Mouse (Mus musculus): ENCODE results near the gene Ap1g1. TPM values are rescaled to one million over a fixed set of nuclear protein-coding genes. Genes with fewer than 3 reads are reported as not detected.

The Ap1g1 gene
- polyA plus RNA-seq, 1 experiment from 2014 or later = 26.6 TPM

DNA sequence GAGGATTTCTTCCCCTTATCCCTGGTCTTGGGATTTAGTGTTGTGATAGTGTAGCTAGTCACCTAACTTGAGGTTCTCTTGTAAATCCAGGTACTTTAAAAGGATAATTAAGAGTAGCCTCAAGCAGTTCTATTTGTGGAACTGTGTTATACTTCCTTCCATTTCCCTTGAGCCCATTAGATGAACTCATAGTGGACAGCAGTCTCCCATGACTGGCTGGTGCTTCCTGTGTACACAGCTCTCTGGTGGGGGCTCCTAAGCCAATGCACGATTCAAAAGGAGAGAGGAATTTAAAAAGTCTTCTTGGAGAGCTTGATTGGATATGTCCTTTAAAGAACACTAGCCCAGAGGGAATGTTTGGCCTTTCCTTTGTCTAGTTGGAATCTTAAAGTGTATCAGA, 39.6 kb downstream of the Ap1g1 start:
- H3K4me2 ChIP-seq = no peak overlapping the region
- no peak for ATAC-seq (ENCODE audit: extremely low read depth, insufficient number of reproducible peaks, low FRiP score, low TSS enrichment)
- H3K9me3 ChIP-seq = no peaks in the 10 kb centered on the region
- no peak overlapping the region for H3K9ac ChIP-seq
- H3K27ac ChIP-seq (replicated peaks) = peak overlapping the region; percentile 55
- H3K27me3 ChIP-seq (replicated peaks) = no peaks in the 10 kb centered on the region
- no peak overlapping the region for H3K4me3 ChIP-seq
- H3K36me3 ChIP-seq = peaks cover 19% of the 10 kb centered on the region; the same call in 1 of the 2 replicates
- WGBS = 30% methylated on average over 1 of the region's 1 CpGs
- H3K4me1 ChIP-seq = peaks cover 24% of the 10 kb centered on the region

DNA sequence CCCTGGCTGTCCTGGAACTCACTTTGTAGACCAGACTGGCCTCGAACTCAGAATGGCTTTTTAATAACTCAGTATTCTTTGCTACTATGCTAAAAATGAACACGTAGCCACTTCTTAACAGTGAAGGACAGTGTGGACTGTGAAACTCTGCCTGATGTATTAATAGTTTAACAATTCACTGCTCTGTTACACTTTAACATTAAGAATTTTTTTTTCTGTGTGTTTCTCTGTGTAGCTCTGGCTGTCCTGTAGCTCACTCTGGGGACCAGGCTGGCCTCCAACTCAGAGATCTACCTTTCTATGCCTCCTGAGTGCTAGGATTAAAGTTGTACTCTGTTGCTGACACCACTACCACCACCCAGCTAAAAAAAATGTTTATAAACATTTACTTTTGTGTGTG, 45.2 kb downstream of the Ap1g1 start:
- no peak overlapping the region for H3K4me3 ChIP-seq
- H3K36me3 ChIP-seq = peaks cover 43% of the 10 kb centered on the region
- peaks cover 4% of the 10 kb centered on the region; the same call in 1 of the 2 replicates for H3K4me1 ChIP-seq
- H3K4me2 ChIP-seq = no peak overlapping the region
- H3K27me3 ChIP-seq (replicated peaks) = no peaks in the 10 kb centered on the region
- no peak overlapping the region for H3K27ac ChIP-seq (replicated peaks)
- 92% methylated on average over 2 of the region's 2 CpGs for WGBS
- no peak for ATAC-seq (ENCODE audit: extremely low read depth, insufficient number of reproducible peaks, low FRiP score, low TSS enrichment)
- H3K9me3 ChIP-seq = no peaks in the 10 kb centered on the region
- H3K9ac ChIP-seq = no peak overlapping the region

DNA sequence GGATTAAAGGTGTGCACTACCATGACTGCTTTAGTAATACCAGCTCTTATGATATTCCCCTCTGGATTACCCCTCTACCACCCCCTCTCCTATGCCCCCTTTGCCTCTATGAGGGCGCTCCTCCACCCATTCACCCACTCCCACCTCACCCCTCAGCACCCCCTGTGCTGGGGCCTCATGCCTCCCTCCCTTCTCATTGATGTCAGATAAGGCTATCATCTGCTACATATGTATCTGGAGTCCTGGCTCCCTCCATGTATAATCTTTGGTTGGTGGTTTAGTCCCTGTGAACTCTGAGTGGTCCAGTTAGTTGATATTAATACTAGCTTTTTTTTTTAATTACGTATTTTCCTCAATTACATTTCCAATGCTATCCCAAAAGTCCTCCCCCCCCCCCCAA, 61.5 kb downstream of the Ap1g1 start:
- ATAC-seq (ENCODE audit: extremely low read depth, insufficient number of reproducible peaks, low FRiP score, low TSS enrichment) = no peak
- Histone ChIP-seq H3K27ac (replicated peaks) (no peak overlapping the region), H3K27me3 (replicated peaks) (no peaks in the 10 kb centered on the region), H3K4me3 (no peak overlapping the region), H3K9ac (no peak overlapping the region), H3K4me2 (no peak overlapping the region), H3K9me3 (no peaks in the 10 kb centered on the region), H3K4me1 (no peaks in the 10 kb centered on the region), H3K36me3 (peaks cover 79% of the 10 kb centered on the region)
- WGBS = 89% methylated on average over 2 of the region's 2 CpGs

DNA sequence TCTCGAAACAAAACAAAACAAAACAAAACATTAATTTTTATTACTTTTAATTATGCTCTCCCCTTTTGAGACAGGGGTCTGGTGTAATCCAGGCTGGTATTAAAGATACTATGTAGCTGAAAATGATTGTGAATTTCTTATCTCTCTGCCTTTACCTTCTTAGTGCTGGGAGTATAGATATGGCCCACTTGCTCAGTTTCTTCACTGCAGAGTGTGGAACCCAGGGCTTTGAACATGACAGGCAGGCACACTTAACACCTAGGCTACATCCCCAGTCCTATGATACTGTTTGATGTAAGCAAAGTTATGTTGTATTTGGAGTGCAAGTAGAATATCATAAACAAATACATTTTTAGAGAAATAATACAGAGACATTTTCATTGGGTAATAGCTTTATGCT, 64.1 kb downstream of the Ap1g1 start:
- H3K9me3 ChIP-seq = no peaks in the 10 kb centered on the region
- H3K9ac ChIP-seq = no peak overlapping the region
- H3K27me3 ChIP-seq (replicated peaks) = no peaks in the 10 kb centered on the region
- H3K27ac ChIP-seq (replicated peaks) = no peak overlapping the region
- H3K36me3 ChIP-seq = peaks cover 80% of the 10 kb centered on the region
- H3K4me2 ChIP-seq = no peak overlapping the region
- peaks cover 6% of the 10 kb centered on the region for H3K4me1 ChIP-seq
- no peak for ATAC-seq (ENCODE audit: extremely low read depth, insufficient number of reproducible peaks, low FRiP score, low TSS enrichment)
- 94% methylated on average over 1 of the region's 1 CpGs for WGBS
- no peak overlapping the region for H3K4me3 ChIP-seq

DNA sequence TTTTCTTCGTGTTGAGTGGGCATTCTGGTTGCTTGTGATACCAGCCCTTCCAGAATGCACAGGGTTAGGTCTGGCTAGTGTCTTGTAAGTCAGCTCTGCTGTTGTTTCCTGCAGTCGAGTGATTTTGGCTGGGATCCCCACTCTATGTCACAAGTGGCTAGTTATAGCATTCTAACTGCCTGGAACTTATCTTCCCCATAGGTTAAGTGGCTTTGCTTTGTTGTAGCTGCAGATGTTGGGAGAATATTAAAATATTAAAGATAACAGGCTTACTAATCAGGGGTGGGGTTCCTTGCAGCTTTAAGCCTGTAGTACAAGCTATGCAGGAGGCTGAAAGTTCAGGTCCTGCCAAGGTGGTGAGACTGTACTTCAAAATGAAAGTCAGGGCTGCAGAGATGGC, 69.5 kb downstream of the Ap1g1 start:
- peak overlapping the region; percentile 24 for H3K4me2 ChIP-seq
- 38% methylated on average over 2 of the region's 2 CpGs for WGBS
- no peak for ATAC-seq (ENCODE audit: extremely low read depth, insufficient number of reproducible peaks, low FRiP score, low TSS enrichment)
- peaks cover 21% of the 10 kb centered on the region for H3K4me1 ChIP-seq
- peak overlapping the region; percentile 24; the same call in 1 of the 2 replicates for H3K9ac ChIP-seq
- H3K36me3 ChIP-seq = peaks cover 85% of the 10 kb centered on the region
- no peaks in the 10 kb centered on the region for H3K9me3 ChIP-seq
- H3K27ac ChIP-seq (replicated peaks) = peak overlapping the region; percentile 80
- no peaks in the 10 kb centered on the region for H3K27me3 ChIP-seq (replicated peaks)
- no peak overlapping the region for H3K4me3 ChIP-seq

DNA sequence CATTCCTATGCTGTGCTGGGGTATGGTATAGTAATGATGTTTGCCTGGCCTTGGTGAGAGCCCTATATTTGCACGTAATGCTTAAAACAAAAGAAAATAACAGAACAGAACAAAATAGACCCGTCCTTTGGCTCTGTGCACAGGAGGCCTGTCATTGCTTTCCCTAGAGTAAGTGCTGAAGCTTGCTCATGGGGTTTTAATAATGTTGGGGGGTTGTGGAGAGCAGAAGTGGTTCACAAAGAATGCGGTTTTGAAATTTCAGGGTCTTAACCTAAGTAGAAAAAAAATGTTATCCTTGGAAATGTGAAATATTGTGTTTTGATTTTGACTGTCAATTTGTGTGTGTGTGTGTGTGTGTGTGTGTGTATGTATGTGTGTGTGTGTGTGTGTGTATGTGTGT, 70.6 kb downstream of the Ap1g1 start:
- Histone ChIP-seq H3K4me2 (no peak overlapping the region), H3K27me3 (replicated peaks) (no peaks in the 10 kb centered on the region), H3K4me1 (peaks cover 21% of the 10 kb centered on the region), H3K36me3 (peaks cover 84% of the 10 kb centered on the region), H3K27ac (replicated peaks) (no peak overlapping the region), H3K9me3 (no peaks in the 10 kb centered on the region), H3K9ac (no peak overlapping the region), H3K4me3 (no peak overlapping the region)
- no peak for ATAC-seq (ENCODE audit: extremely low read depth, insufficient number of reproducible peaks, low FRiP score, low TSS enrichment)
- 93% methylated on average over 3 of the region's 3 CpGs for WGBS

DNA sequence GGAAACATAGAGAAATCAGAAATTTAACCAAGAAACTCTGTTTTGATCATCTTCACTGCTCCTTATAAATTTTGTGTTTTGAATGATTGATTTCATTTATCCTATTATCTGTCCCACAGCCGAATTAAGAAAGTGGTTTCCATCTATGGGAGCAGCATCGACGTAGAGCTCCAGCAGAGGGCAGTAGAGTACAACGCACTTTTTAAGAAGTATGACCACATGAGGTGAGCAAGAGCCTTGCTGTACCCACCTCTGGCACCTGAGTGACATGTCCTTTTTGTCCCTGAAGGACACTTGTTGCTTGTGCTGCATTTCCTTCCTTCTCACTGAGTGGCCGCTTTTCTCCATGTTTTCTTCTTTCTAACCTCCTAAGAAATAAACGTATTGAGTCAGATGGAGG, 75.1 kb downstream of the Ap1g1 start:
- H3K4me2 ChIP-seq = no peak overlapping the region
- H3K4me1 ChIP-seq = peaks cover 6% of the 10 kb centered on the region
- H3K4me3 ChIP-seq = no peak overlapping the region
- no peak overlapping the region for H3K27ac ChIP-seq (replicated peaks)
- H3K36me3 ChIP-seq = peaks cover 78% of the 10 kb centered on the region
- H3K27me3 ChIP-seq (replicated peaks) = no peaks in the 10 kb centered on the region
- WGBS = 43% methylated on average over 6 of the region's 6 CpGs
- ATAC-seq (ENCODE audit: extremely low read depth, insufficient number of reproducible peaks, low FRiP score, low TSS enrichment) = no peak
- H3K9ac ChIP-seq = no peak overlapping the region
- H3K9me3 ChIP-seq = no peaks in the 10 kb centered on the region

DNA sequence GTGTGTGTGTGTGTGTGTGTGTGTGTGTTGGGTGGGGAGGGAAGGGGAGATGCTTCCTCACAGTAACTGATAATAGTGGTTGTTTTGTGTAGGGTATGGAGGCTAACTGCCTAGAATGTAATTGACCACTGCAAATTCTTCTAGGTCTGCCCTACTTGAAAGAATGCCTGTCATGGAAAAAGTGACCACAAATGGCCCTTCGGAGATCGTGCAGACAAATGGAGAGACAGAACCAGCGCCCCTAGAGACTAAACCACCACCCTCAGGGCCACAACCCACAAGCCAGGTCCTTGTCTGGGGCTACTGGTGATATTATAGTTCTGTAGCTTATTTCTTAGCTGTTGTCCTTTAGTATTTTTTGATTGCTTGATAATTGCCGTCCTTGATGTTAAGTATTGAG, 76.2 kb downstream of the Ap1g1 start:
- Histone ChIP-seq H3K36me3 (peaks cover 79% of the 10 kb centered on the region), H3K4me3 (no peak overlapping the region), H3K9ac (no peak overlapping the region), H3K27me3 (replicated peaks) (no peaks in the 10 kb centered on the region), H3K4me1 (no peaks in the 10 kb centered on the region), H3K27ac (replicated peaks) (no peak overlapping the region), H3K4me2 (no peak overlapping the region), H3K9me3 (no peaks in the 10 kb centered on the region)
- 78% methylated on average over 4 of the region's 4 CpGs for WGBS
- no peak for ATAC-seq (ENCODE audit: extremely low read depth, insufficient number of reproducible peaks, low FRiP score, low TSS enrichment)

DNA sequence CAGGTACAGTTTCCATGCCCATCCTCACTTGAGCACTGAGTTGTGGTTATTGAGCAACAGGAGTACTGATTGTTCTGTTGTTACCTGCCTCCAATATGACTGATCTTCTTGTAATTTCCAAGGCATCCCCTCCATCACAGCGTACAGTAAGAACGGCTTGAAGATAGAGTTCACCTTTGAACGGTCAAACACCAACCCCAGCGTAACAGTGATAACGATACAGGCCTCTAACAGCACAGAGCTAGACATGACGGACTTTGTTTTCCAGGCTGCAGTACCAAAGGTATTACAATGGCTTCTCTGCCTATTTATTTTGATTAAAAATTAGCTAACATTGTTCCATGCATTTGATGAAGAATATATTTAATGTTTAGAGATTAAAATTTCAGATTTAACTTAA, 77.1 kb downstream of the Ap1g1 start:
- H3K4me2 ChIP-seq = no peak overlapping the region
- no peak overlapping the region for H3K9ac ChIP-seq
- no peak overlapping the region for H3K4me3 ChIP-seq
- no peaks in the 10 kb centered on the region for H3K27me3 ChIP-seq (replicated peaks)
- no peak for ATAC-seq (ENCODE audit: extremely low read depth, insufficient number of reproducible peaks, low FRiP score, low TSS enrichment)
- H3K9me3 ChIP-seq = no peaks in the 10 kb centered on the region
- 95% methylated on average over 6 of the region's 6 CpGs for WGBS
- H3K27ac ChIP-seq (replicated peaks) = no peak overlapping the region
- H3K4me1 ChIP-seq = no peaks in the 10 kb centered on the region
- peaks cover 79% of the 10 kb centered on the region for H3K36me3 ChIP-seq

DNA sequence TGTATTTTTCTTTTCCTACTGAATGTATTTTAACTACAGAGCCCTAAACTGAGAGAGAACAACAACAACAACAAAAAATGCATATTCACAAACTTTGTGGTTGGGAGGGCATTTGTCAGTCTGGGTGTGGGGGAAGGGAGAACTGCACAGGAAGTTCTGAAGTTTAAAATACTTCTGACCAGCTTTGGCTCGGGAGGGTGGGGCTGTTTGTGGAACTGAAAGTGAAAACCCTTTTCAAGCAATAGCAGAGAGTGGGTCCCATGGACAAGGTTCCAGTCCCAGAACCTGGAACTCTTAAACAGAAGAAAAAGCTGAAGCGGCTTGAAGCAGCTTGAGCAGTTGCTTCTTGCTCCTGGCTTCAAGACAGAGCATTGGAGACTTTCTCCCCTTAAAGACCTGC, 85.0 kb downstream of the Ap1g1 start:
- H3K4me3 ChIP-seq = no peak overlapping the region
- no peak overlapping the region for H3K27ac ChIP-seq (replicated peaks)
- H3K9me3 ChIP-seq = no peaks in the 10 kb centered on the region
- no peak overlapping the region for H3K9ac ChIP-seq
- ATAC-seq (ENCODE audit: extremely low read depth, insufficient number of reproducible peaks, low FRiP score, low TSS enrichment) = no peak
- no peaks in the 10 kb centered on the region for H3K27me3 ChIP-seq (replicated peaks)
- H3K4me1 ChIP-seq = 0 out of 2 replicates have a peak, but pooled peaks cover 5% of the 10 kb centered on the region
- peaks cover 45% of the 10 kb centered on the region for H3K36me3 ChIP-seq
- 60% methylated on average over 2 of the region's 2 CpGs for WGBS
- no peak overlapping the region; the same call in 1 of the 2 replicates for H3K4me2 ChIP-seq

DNA sequence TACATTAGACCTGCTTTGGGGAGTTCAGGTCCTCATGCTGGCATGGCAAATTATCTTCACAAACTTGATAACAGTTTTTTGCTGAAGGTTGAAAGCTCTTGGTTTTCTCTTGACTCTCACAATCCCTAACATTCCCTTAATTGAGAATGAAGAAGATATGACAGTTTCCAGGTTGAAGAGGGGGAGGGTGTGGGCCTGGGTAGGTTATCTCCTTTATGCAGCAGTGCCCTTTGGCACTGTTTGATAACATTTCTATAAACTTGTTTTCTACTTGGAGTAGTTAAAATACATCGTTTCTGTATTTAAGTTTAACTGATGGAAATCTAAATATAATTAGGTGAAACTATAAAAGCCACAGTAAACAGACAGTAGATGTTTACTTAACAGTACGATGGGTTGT, 86.4 kb downstream of the Ap1g1 start:
- H3K27me3 ChIP-seq (replicated peaks) = no peaks in the 10 kb centered on the region
- no peak overlapping the region for H3K4me2 ChIP-seq
- no peak overlapping the region for H3K9ac ChIP-seq
- no peak overlapping the region for H3K4me3 ChIP-seq
- peaks cover 9% of the 10 kb centered on the region for H3K4me1 ChIP-seq
- H3K36me3 ChIP-seq = peaks cover 35% of the 10 kb centered on the region
- 73% methylated on average over 2 of the region's 2 CpGs for WGBS
- H3K9me3 ChIP-seq = no peaks in the 10 kb centered on the region
- ATAC-seq (ENCODE audit: extremely low read depth, insufficient number of reproducible peaks, low FRiP score, low TSS enrichment) = no peak
- no peak overlapping the region for H3K27ac ChIP-seq (replicated peaks)

DNA sequence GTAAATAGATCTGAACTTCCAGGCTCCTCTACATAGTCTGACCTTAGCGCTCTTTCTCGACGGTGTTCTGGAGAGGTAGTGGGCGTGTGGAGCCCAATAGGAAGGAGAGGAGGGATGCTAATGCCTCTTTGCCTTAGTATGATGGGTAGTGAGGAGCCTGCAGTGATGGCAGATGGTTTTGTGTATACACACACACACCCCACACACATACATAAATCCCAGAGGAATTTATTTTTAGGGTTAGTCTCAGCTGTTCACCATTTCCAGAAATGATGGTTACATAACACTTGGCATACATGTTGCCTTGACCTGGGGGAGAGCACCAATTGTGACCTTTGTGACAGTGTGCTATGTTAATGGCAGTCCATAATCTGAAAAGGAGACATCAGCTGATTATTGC, 87.2 kb downstream of the Ap1g1 start:
- Histone ChIP-seq H3K27me3 (replicated peaks) (no peaks in the 10 kb centered on the region), H3K4me3 (no peak overlapping the region), H3K9ac (no peak overlapping the region), H3K4me2 (no peak overlapping the region), H3K9me3 (no peaks in the 10 kb centered on the region), H3K4me1 (peaks cover 9% of the 10 kb centered on the region), H3K36me3 (peaks cover 27% of the 10 kb centered on the region), H3K27ac (replicated peaks) (no peak overlapping the region)
- ATAC-seq (ENCODE audit: extremely low read depth, insufficient number of reproducible peaks, low FRiP score, low TSS enrichment) = no peak
- 74% methylated on average over 4 of the region's 4 CpGs for WGBS
